Mouse (Mus musculus): ENCODE measurements at regions not wholly inside any gene's neighbourhood (a gene's known extent, or its start where the extent isn't known, plus 50 kb on each side); places are given as distances from the start of the nearest gene placed in this dataset.
A peak's percentile ranks its signal among the peaks of the same experiment; 100 is the strongest.

- TF ChIP-seq POLR2A (IDR thresholded peaks at IDR 0.05; ENCODE audit: borderline replicate concordance, extremely low read depth, insufficient read depth, insufficient read length, poor library complexity, severe bottlenecking): no peak
- TF ChIP-seq CTCF (IDR thresholded peaks at IDR 0.05; ENCODE audit: borderline replicate concordance, extremely low read depth, insufficient read depth, insufficient read length): peak; percentile 87
Observed at GRCm38 (mm10) chr3:70104828-70105399, 97.5 kb downstream of the Otol1 start.
